Mouse (Mus musculus) embryonic facial prominence, embryonic 11.5 days (tissue): ENCODE data around the gene Prkx. TPM values are rescaled to one million over a fixed set of nuclear protein-coding genes. Genes with fewer than 3 reads are reported as not detected.

Experiments
- ATAC-seq: fragments of 200-750 bp; cut with Nextera tagmentation; replicated peaks from 2 replicates; pipeline ENCODE4 v1.8.0; 2017; ENCODE audit warnings: low read depth; ENCODE audit not compliant: insufficient number of reproducible peaks, low FRiP score, low TSS enrichment
- DNase-seq: peaks from one replicate; pipeline ENCODE4 v3.0.0-alpha.2; 2015; ENCODE audit warnings: low spot score
- H3K27ac ChIP-seq: fragments of 300-500 bp; sonication (generic); replicated peaks from 2 replicates; pipeline ENCODE4 v1.5.1; 2014; ENCODE audit warnings: mild to moderate bottlenecking, low read depth, low read length, control low read depth
- H3K27me3 ChIP-seq: fragments of 300-500 bp; sonication (generic); 2 replicates; pipeline ENCODE4 v1.6.1; 2014; ENCODE audit warnings: mild to moderate bottlenecking, low read length, moderate library complexity, mixed read lengths; ENCODE audit not compliant: control insufficient read depth, insufficient read depth
- H3K36me3 ChIP-seq: fragments of 300-500 bp; sonication (generic); replicated peaks from 2 replicates; pipeline ENCODE4 v1.6.1; 2014; ENCODE audit warnings: low read depth, mild to moderate bottlenecking, low read length, moderate library complexity, mixed read lengths; ENCODE audit not compliant: control insufficient read depth, insufficient read depth
- H3K4me1 ChIP-seq: fragments of 300-500 bp; sonication (generic); 2 replicates; pipeline ENCODE4 v1.6.1; 2014; ENCODE audit warnings: low read length, mixed read lengths; ENCODE audit not compliant: control insufficient read depth, insufficient read depth
- H3K4me2 ChIP-seq: fragments of 300-500 bp; sonication (generic); 2 replicates; pipeline ENCODE4 v1.6.1; 2014; ENCODE audit warnings: low read depth, mild to moderate bottlenecking, control low read depth, low read length, moderate library complexity
- H3K4me3 ChIP-seq: fragments of 300-500 bp; sonication (generic); 2 replicates; pipeline ENCODE4 v1.5.1; 2014; ENCODE audit warnings: low read depth, low read length, control low read depth
- H3K9ac ChIP-seq: fragments of 300-500 bp; sonication (generic); replicated peaks from 2 replicates; pipeline ENCODE4 v1.6.1; 2014; ENCODE audit warnings: mild to moderate bottlenecking, control low read depth, low read length
- H3K9me3 ChIP-seq: fragments of 300-500 bp; sonication (generic); replicated peaks from 2 replicates; pipeline ENCODE4 v1.6.1; 2016; ENCODE audit warnings: mild to moderate bottlenecking, low read length, inconsistent platforms, mixed read lengths; ENCODE audit not compliant: control insufficient read depth
- WGBS: fragments of 180-500 bp; shearing (Covaris S2); extraction: QIAGEN DNeasy Blood & Tissue Kit; methylation state at CpG from one replicate; pipeline ENCODE4 v1.1.7; 2014; 5-methylcytosine and 5-hydroxymethylcytosine counted together
- polyA plus RNA-seq: library from polyadenylated mRNA; unstranded; fragments of >200 nt; fragmentation: Nextera tagmentation; extraction: Ambion mirVana; gene quantifications from 2 replicates; pipeline ENCODE4 v1.2.1, GENCODE M21; 2014

Prkx gene
- polyA plus RNA-seq, 1 experiment from 2014 or later = 15.3 TPM

DNA sequence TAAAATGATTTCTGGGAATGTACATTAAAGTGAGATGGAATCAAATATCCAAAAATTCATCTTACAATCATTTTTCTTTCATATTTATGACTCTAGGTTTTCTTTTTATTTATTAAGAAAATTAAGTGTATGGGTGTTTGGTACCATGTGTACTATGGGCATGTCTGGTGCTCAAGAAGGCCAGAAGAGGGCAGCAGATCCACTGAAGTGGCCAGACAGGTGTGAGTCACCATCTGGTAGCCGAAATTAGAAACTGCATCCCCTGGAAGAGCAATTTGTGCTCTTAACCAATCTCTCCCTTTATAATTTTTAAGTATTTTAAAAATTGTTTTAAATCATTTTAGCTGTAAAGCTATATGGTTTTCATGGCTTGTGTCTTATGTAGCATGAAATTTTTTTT lies 54.7 kb downstream of the Prkx start:
- Histone ChIP-seq H3K4me1 (no peaks in the 10 kb centered on the region), H3K4me2 (no peak overlapping the region), H3K36me3 (no peaks in the 10 kb centered on the region), H3K9ac (no peak overlapping the region), H3K27me3 (no peaks in the 10 kb centered on the region), H3K9me3 (no peaks in the 10 kb centered on the region), H3K4me3 (no peak overlapping the region), H3K27ac (no peak overlapping the region)
- no peak for ATAC-seq
- WGBS = 32% methylated on average over 1 of the region's 1 CpGs
- DNase-seq = peak; percentile 17

DNA sequence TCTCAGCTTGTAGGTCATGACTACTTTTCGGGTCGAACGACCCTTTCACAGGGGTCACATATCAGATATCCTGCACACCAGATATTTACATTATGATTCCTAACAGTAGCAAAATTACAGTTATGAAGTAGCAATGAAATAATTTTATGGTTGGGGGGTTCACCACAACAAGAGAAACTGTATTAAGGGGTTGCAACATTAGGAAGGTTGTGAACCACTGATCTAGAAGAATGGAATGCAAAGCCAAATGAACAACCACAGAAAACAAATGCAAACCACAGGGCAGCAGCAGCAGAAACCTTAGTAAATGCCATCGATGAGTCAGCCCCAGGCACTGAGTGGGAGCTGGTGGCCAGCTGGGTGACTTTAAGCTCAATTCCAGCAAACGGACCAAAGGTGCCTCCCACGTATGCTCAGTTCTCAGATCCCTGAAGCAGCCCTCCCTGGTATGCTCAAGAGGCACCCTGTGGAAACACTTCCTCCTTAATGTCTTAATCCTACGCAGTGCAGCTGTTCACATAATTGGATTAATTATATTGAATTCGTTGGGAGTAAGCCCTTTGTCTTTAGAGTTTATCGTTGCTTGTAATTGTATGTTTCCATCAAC lies 62.0 kb downstream of the Prkx start:
- 71% methylated on average over 9 of the region's 9 CpGs for WGBS
- H3K4me3 ChIP-seq = no peak overlapping the region

DNA sequence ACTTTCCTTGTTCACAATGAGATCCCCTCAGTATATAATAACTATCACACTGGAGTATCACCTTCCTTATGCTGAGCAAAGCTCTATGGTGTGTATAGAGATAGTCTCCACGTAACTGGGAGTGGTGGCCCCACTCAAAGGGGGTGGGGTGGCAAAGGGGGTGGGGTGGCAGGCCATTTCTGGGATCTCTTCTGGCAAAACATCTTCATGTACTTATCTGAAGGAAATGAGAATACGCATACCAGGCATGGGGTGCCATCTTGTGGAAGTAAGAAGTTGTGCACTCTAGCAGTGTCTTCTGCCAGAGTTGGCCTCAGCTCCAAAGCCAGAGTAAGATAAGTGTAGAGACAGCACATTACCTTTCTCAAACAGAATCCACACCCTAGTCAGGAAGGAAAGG lies 75.8 kb downstream of the Prkx start:
- ATAC-seq (no peak), DNase-seq (peak; percentile 43)
- Histone ChIP-seq H3K27me3 (no peaks in the 10 kb centered on the region), H3K4me2 (no peak overlapping the region), H3K4me3 (no peak overlapping the region), H3K27ac (no peak overlapping the region), H3K4me1 (no peaks in the 10 kb centered on the region), H3K9ac (no peak overlapping the region), H3K36me3 (no peaks in the 10 kb centered on the region), H3K9me3 (no peaks in the 10 kb centered on the region)
- 18% methylated on average over 2 of the region's 2 CpGs for WGBS

More for the DNA sequence above, 62.0 kb downstream of the Prkx start:
- H3K9me3 ChIP-seq = no peaks in the 10 kb centered on the region
- ATAC-seq = no peak
- DNase-seq = no peak
- H3K9ac ChIP-seq = no peak overlapping the region
- no peaks in the 10 kb centered on the region for H3K27me3 ChIP-seq
- no peaks in the 10 kb centered on the region for H3K4me1 ChIP-seq
- no peak overlapping the region for H3K4me2 ChIP-seq
- H3K27ac ChIP-seq = no peak overlapping the region
- no peaks in the 10 kb centered on the region for H3K36me3 ChIP-seq

Other genes starting within 250 kb of the Prkx start
- gene Pbsn, start 57.3 kb upstream of the Prkx start, polyA plus RNA-seq = not detected in 2 replicates
- gene Gm14744, start 68.5 kb upstream of the Prkx start, polyA plus RNA-seq = not detected in 2 replicates
- not detected in 2 replicates for gene 5430402E10Rik, start 128.8 kb upstream of the Prkx start, polyA plus RNA-seq